Mouse (Mus musculus): ENCODE results near the gene Mta1. TPM values are rescaled to one million over a fixed set of nuclear protein-coding genes. Genes with fewer than 3 reads are reported as not detected.

Gene Mta1
- polyA plus RNA-seq, 1 experiment from 2014 or later = 12.2 TPM

DNA sequence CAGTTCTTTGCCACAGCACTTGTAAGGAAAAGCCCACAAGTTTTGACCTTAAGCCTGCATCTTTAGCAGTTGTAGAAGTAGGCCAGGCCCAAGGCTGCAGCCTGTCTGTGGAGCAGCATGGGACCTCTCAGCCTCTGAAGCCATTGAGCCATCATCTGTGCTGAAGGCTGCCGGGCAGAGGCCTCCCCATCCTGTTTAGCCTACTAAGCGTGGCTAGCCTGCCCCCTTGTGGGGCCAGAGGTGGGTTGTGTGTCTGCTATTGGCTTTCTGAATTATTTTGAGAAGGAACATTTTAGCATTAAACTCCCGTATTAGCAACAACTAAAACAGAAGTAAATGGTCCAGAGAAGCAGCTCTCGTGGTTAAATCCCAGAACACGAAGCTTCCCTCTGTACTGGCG, 4.4 kb downstream of the Mta1 start:
- Histone ChIP-seq H3K9me3 (ENCODE audit: control insufficient read depth, low read length) (peaks cover 4% of the 10 kb centered on the region; the same call in 1 of the 2 replicates), H3K36me3 (ENCODE audit: control insufficient read depth, insufficient read depth, low read length) (0 out of 2 replicates have a peak, but pooled peaks cover 3% of the 10 kb centered on the region), H3K4me2 (ENCODE audit: low read depth, low read length) (no peak overlapping the region), H3K4me1 (replicated peaks; ENCODE audit: control insufficient read depth, insufficient read depth, low read length) (peaks cover 34% of the 10 kb centered on the region), H3K4me3 (ENCODE audit: low read length) (no peak overlapping the region), H3K9ac (ENCODE audit: low read length) (no peak overlapping the region), H3K27ac (ENCODE audit: low read length) (no peak overlapping the region), H3K27me3 (ENCODE audit: control insufficient read depth, insufficient read depth, low read depth, low read length) (no peaks in the 10 kb centered on the region)
- 0 out of 2 replicates have a peak, but pooled peaks have one; percentile 27 for ATAC-seq (ENCODE audit: low read depth)
- 58% methylated on average over 6 of the region's 6 CpGs for WGBS

GRCm38 (mm10) chr12:113103846-113104451, 5.9 kb downstream of the Mta1 start:
- H3K9ac ChIP-seq (ENCODE audit: low read length) = no peak overlapping the region
- no peak overlapping the region for H3K4me3 ChIP-seq (ENCODE audit: low read length)
- H3K4me2 ChIP-seq (ENCODE audit: low read depth, low read length) = no peak overlapping the region
- ATAC-seq (ENCODE audit: low read depth) = no peak
- WGBS = 76% methylated on average over 8 of the region's 8 CpGs
- no peaks in the 10 kb centered on the region for H3K27me3 ChIP-seq (ENCODE audit: control insufficient read depth, insufficient read depth, low read depth, low read length)
- H3K4me1 ChIP-seq (replicated peaks; ENCODE audit: control insufficient read depth, insufficient read depth, low read length) = peaks cover 30% of the 10 kb centered on the region
- peaks cover 4% of the 10 kb centered on the region; the same call in 1 of the 2 replicates for H3K9me3 ChIP-seq (ENCODE audit: control insufficient read depth, low read length)
- H3K36me3 ChIP-seq (ENCODE audit: control insufficient read depth, insufficient read depth, low read length) = 0 out of 2 replicates have a peak, but pooled peaks cover 3% of the 10 kb centered on the region
- H3K27ac ChIP-seq (ENCODE audit: low read length) = no peak overlapping the region

DNA sequence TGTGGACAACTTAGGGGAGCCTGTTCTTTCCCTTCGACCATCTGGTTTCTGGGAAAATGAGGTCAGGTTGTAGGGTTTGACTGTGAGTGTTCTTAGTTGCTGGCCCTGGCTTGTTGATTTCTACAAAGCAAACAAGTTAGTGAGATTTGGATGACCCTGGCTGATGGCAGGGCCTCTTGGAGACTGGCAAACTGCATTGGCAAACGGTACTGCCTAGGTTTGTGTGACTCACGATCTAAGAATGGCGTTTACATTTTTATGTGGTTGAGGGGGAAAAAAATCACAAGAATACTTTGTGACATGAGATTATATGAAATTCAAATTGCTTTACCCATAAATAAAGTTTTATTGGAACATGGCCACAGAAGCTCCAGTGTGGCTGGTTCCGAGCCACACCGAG, 8.3 kb downstream of the Mta1 start:
- H3K9ac ChIP-seq (ENCODE audit: low read length) = no peak overlapping the region
- H3K4me2 ChIP-seq (ENCODE audit: low read depth, low read length) = no peak overlapping the region
- H3K27me3 ChIP-seq (ENCODE audit: control insufficient read depth, insufficient read depth, low read depth, low read length) = no peaks in the 10 kb centered on the region
- ATAC-seq (ENCODE audit: low read depth) = no peak
- no peak overlapping the region for H3K27ac ChIP-seq (ENCODE audit: low read length)
- no peak overlapping the region for H3K4me3 ChIP-seq (ENCODE audit: low read length)
- H3K4me1 ChIP-seq (replicated peaks; ENCODE audit: control insufficient read depth, insufficient read depth, low read length) = peaks cover 8% of the 10 kb centered on the region
- H3K9me3 ChIP-seq (ENCODE audit: control insufficient read depth, low read length) = peaks cover 4% of the 10 kb centered on the region; the same call in 1 of the 2 replicates
- 63% methylated on average over 6 of the region's 6 CpGs for WGBS
- 0 out of 2 replicates have a peak, but pooled peaks cover 3% of the 10 kb centered on the region for H3K36me3 ChIP-seq (ENCODE audit: control insufficient read depth, insufficient read depth, low read length)

DNA sequence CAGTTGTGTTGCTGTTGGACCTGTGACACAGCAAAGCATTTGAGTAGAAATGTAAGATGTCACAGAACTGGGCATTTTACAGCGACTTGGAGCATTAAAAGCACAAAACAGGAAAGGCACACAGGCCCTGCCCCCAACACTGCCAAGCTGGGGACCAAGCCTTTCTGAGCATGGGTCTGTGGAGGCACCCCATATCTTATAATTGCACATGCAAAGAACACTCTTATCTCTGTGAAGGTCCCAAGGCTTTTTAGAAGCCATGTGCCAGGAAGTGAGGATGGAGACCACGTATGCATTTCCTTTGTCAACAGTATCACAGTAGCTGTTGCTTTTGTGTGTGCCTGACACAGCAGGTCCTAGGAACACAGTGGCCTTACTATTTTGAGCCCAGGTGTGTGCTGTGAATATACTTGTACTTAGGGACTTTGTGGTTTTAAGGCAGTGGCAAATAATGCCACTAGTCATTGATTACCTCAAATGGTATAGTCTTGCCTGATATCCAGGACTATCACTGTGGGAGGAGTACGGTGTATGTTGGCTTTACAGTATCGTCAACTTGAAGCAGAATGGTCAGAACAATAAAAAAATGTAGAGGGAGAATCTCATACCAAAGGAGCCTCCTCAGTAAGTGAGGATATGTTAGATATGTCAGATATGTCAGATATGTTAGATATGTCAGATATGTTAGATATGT, 9.5 kb downstream of the Mta1 start:
- H3K4me3 ChIP-seq (ENCODE audit: low read length) = no peak overlapping the region
- no peak for ATAC-seq (ENCODE audit: low read depth)

GRCm38 (mm10) chr12:113108528-113109283, 10.6 kb downstream of the Mta1 start:
- H3K9ac ChIP-seq (ENCODE audit: low read length) = no peak overlapping the region
- WGBS = 82% methylated on average over 17 of the region's 17 CpGs
- H3K4me3 ChIP-seq (ENCODE audit: low read length) = no peak overlapping the region
- peaks cover 8% of the 10 kb centered on the region for H3K4me1 ChIP-seq (replicated peaks; ENCODE audit: control insufficient read depth, insufficient read depth, low read length)
- 0 out of 2 replicates have a peak, but pooled peaks cover 3% of the 10 kb centered on the region for H3K36me3 ChIP-seq (ENCODE audit: control insufficient read depth, insufficient read depth, low read length)
- H3K9me3 ChIP-seq (ENCODE audit: control insufficient read depth, low read length) = peaks cover 4% of the 10 kb centered on the region; the same call in 1 of the 2 replicates
- H3K27me3 ChIP-seq (ENCODE audit: control insufficient read depth, insufficient read depth, low read depth, low read length) = no peaks in the 10 kb centered on the region
- H3K27ac ChIP-seq (ENCODE audit: low read length) = no peak overlapping the region
- H3K4me2 ChIP-seq (ENCODE audit: low read depth, low read length) = no peak overlapping the region
- ATAC-seq (ENCODE audit: low read depth) = no peak

More for the DNA sequence above, 9.5 kb downstream of the Mta1 start:
- Histone ChIP-seq H3K4me1 (replicated peaks; ENCODE audit: control insufficient read depth, insufficient read depth, low read length) (peaks cover 8% of the 10 kb centered on the region), H3K36me3 (ENCODE audit: control insufficient read depth, insufficient read depth, low read length) (0 out of 2 replicates have a peak, but pooled peaks cover 3% of the 10 kb centered on the region), H3K9me3 (ENCODE audit: control insufficient read depth, low read length) (peaks cover 4% of the 10 kb centered on the region; the same call in 1 of the 2 replicates), H3K27ac (ENCODE audit: low read length) (no peak overlapping the region), H3K27me3 (ENCODE audit: control insufficient read depth, insufficient read depth, low read depth, low read length) (no peaks in the 10 kb centered on the region), H3K9ac (ENCODE audit: low read length) (no peak overlapping the region), H3K4me2 (ENCODE audit: low read depth, low read length) (no peak overlapping the region)
- 74% methylated on average over 4 of the region's 4 CpGs for WGBS

DNA sequence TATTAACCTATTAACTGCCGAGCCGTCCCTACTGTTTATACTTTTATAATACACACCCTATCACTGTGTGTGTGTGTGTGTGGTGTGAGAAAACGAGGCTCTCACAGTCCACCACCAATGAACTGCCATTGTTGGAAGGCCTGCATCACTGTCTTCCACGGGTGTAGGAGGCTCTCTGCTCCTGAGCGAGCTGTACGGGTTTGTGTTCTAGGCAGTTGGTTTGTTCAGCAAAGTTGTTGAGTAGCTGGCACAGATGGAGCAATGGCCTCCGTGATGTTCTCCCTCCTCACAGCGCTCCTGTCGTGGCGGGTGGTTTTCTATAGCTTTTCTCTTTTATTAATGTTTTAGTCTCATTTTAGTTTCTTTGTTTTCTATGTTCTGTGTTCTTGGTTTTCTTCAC, 11.7 kb downstream of the Mta1 start:
- Histone ChIP-seq H3K9me3 (ENCODE audit: control insufficient read depth, low read length) (peaks cover 4% of the 10 kb centered on the region; the same call in 1 of the 2 replicates), H3K4me1 (replicated peaks; ENCODE audit: control insufficient read depth, insufficient read depth, low read length) (peaks cover 8% of the 10 kb centered on the region), H3K4me2 (ENCODE audit: low read depth, low read length) (no peak overlapping the region), H3K9ac (ENCODE audit: low read length) (no peak overlapping the region), H3K4me3 (ENCODE audit: low read length) (no peak overlapping the region), H3K27me3 (ENCODE audit: control insufficient read depth, insufficient read depth, low read depth, low read length) (no peaks in the 10 kb centered on the region), H3K27ac (ENCODE audit: low read length) (no peak overlapping the region), H3K36me3 (ENCODE audit: control insufficient read depth, insufficient read depth, low read length) (peaks cover 3% of the 10 kb centered on the region; the same call in 1 of the 2 replicates)
- WGBS = 72% methylated on average over 10 of the region's 10 CpGs
- no peak for ATAC-seq (ENCODE audit: low read depth)

DNA sequence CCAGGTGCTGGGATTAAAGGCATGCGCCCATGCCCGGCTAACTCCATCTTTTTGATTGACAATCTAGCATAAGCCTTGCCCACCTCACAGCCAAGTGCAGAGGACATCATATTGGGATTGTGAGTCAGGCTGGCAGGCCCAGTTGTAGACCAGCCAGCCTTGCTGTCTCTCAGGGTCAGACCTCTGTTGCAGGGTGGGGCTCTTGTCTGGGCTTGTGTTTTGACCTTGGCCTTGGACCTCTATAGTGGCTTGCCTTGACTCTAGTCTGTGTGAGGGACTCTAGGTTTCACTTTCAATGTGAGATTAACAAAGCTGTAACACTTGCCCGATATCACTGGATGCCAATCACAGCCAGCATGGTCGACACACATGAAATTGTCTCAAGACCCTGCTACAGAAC, 16.1 kb downstream of the Mta1 start:
- Histone ChIP-seq H3K27me3 (ENCODE audit: control insufficient read depth, insufficient read depth, low read depth, low read length) (no peaks in the 10 kb centered on the region), H3K9ac (ENCODE audit: low read length) (no peak overlapping the region), H3K9me3 (ENCODE audit: control insufficient read depth, low read length) (no peaks in the 10 kb centered on the region), H3K27ac (ENCODE audit: low read length) (no peak overlapping the region), H3K36me3 (ENCODE audit: control insufficient read depth, insufficient read depth, low read length) (peaks cover 25% of the 10 kb centered on the region), H3K4me2 (ENCODE audit: low read depth, low read length) (no peak overlapping the region), H3K4me3 (ENCODE audit: low read length) (no peak overlapping the region), H3K4me1 (replicated peaks; ENCODE audit: control insufficient read depth, insufficient read depth, low read length) (no peaks in the 10 kb centered on the region)
- no peak for ATAC-seq (ENCODE audit: low read depth)
- WGBS = 91% methylated on average over 4 of the region's 4 CpGs

GRCm38 (mm10) chr12:113114856-113115538, 16.9 kb downstream of the Mta1 start:
- Histone ChIP-seq H3K27me3 (ENCODE audit: control insufficient read depth, insufficient read depth, low read depth, low read length) (no peaks in the 10 kb centered on the region), H3K9me3 (ENCODE audit: control insufficient read depth, low read length) (no peaks in the 10 kb centered on the region), H3K36me3 (ENCODE audit: control insufficient read depth, insufficient read depth, low read length) (peaks cover 27% of the 10 kb centered on the region), H3K9ac (ENCODE audit: low read length) (no peak overlapping the region), H3K4me3 (ENCODE audit: low read length) (no peak overlapping the region), H3K27ac (ENCODE audit: low read length) (no peak overlapping the region), H3K4me1 (replicated peaks; ENCODE audit: control insufficient read depth, insufficient read depth, low read length) (no peaks in the 10 kb centered on the region), H3K4me2 (ENCODE audit: low read depth, low read length) (no peak overlapping the region)
- 70% methylated on average over 16 of the region's 16 CpGs for WGBS
- no peak for ATAC-seq (ENCODE audit: low read depth)
